In genomic region chr9:63896073-63896807, GRCm38 (mm10) we compare ENCODE assay signal across 7 mouse cellular contexts.
DNase-seq lines count a peak whose midpoint lies in the region; ATAC-seq and TF ChIP-seq lines count a peak whose summit lies in the region.

No protein-coding gene starts in this region.

- H3K36me3 ChIP-seq in embryonic facial prominence, embryonic 13.5 days: no peaks in the 10 kb centered on the region
- no peaks in the 10 kb centered on the region for H3K36me3 ChIP-seq in lung, embryonic 14.5 days (ENCODE audit: insufficient read depth)

- H3K27ac ChIP-seq in embryonic facial prominence, embryonic 13.5 days: peak overlapping the region; percentile 89
- H3K27ac ChIP-seq in lung, embryonic 14.5 days (ENCODE audit: low read depth): peak overlapping the region; percentile 36

- peak; percentile 68 for DNase-seq in adipocyte (ENCODE audit: low spot score)
- peak; percentile 58 to 79 for DNase-seq in heart, postnatal 14 days
- DNase-seq in lung, embryonic 14.5 days: peak; percentile 88
- DNase-seq in thymus, adult 18-20 months: no peak
- no peak for DNase-seq in thymus, postnatal 25 days
- DNase-seq in testis, postnatal 10 days (ENCODE audit: low spot score): no peak

- H3K9me3 ChIP-seq in embryonic facial prominence, embryonic 13.5 days: no peaks in the 10 kb centered on the region
- H3K9me3 ChIP-seq in lung, embryonic 14.5 days (ENCODE audit: low read depth, low read length): no peaks in the 10 kb centered on the region

- H3K4me1 ChIP-seq in embryonic facial prominence, embryonic 13.5 days: peaks cover 33% of the 10 kb centered on the region
- peaks cover 5% of the 10 kb centered on the region; the same call in 1 of the 2 replicates for H3K4me1 ChIP-seq in lung, embryonic 14.5 days (ENCODE audit: insufficient read depth)

- intact Hi-C loops in heart, postnatal 14 days (cut with DNase I): no loop called here

- no peaks in the 10 kb centered on the region for H3K27me3 ChIP-seq in embryonic facial prominence, embryonic 13.5 days
- no peaks in the 10 kb centered on the region for H3K27me3 ChIP-seq in lung, embryonic 14.5 days (ENCODE audit: insufficient read depth, low read length)

- WGBS in embryonic facial prominence, embryonic 13.5 days: 10% methylated on average over 15 of the region's 15 CpGs
- WGBS in lung, embryonic 14.5 days: 22% methylated on average over 15 of the region's 15 CpGs

- peak; percentile 77 for ATAC-seq in embryonic facial prominence, embryonic 13.5 days (ENCODE audit: insufficient number of reproducible peaks, insufficient read depth, low FRiP score, low TSS enrichment, low read depth)
- peak; percentile 85 for ATAC-seq in lung, embryonic 14.5 days (ENCODE audit: insufficient read depth)

- H3K4me2 ChIP-seq in embryonic facial prominence, embryonic 13.5 days: peak overlapping the region; percentile 36
- H3K4me2 ChIP-seq in lung, embryonic 14.5 days: 0 out of 2 replicates have a peak overlapping the region, but pooled peaks have one; percentile 15

- H3K4me3 ChIP-seq in embryonic facial prominence, embryonic 13.5 days: no peak overlapping the region
- no peak overlapping the region for H3K4me3 ChIP-seq in lung, embryonic 14.5 days (ENCODE audit: low read depth, low read length)

- peak overlapping the region; percentile 36 for H3K9ac ChIP-seq in embryonic facial prominence, embryonic 13.5 days
- no peak overlapping the region for H3K9ac ChIP-seq in lung, embryonic 14.5 days

- TF ChIP-seq CTCF in lung, embryonic 14.5 days (IDR thresholded peaks at IDR 0.05; ENCODE audit: low read depth): peak; percentile 4; the same call in 1 of the 2 replicates

Comparison
In these comparisons a context has a peak if more than half of its experiments do, and no peak if none do; other contexts are left out.
1. DNase-seq: peak in adipocyte (single experiment), heart, postnatal 14 days (2 of 2) and lung, embryonic 14.5 days (single experiment); none in thymus, adult 18-20 months (0 of 2), thymus, postnatal 25 days (single experiment) and testis, postnatal 10 days (single experiment).